Mouse (Mus musculus) heart, embryonic 15.5 days (tissue): ENCODE results near the gene Pdzk1ip1. TPM values are rescaled to one million over a fixed set of nuclear protein-coding genes. Genes with fewer than 3 reads are reported as not detected.

Source experiments
- ATAC-seq: fragments of 200-750 bp; cut with Nextera tagmentation; replicated peaks from 2 replicates; pipeline ENCODE4 v1.8.0; 2017; ENCODE audit warnings: low read depth, moderate TSS enrichment; ENCODE audit not compliant: insufficient number of reproducible peaks, insufficient read depth, low FRiP score
- H3K27ac ChIP-seq: fragments of 300-500 bp; sonication (generic); 2 replicates; pipeline ENCODE4 v1.5.1; 2015; ENCODE audit warnings: mild to moderate bottlenecking, inconsistent platforms
- H3K27me3 ChIP-seq: fragments of 300-500 bp; sonication (generic); 2 replicates; pipeline ENCODE4 v1.6.1; 2015; ENCODE audit warnings: inconsistent platforms
- H3K36me3 ChIP-seq: fragments of 300-500 bp; sonication (generic); 2 replicates; pipeline ENCODE4 v1.6.1; 2015; ENCODE audit warnings: mild to moderate bottlenecking, inconsistent platforms
- H3K4me1 ChIP-seq: fragments of 300-500 bp; sonication (generic); replicated peaks from 2 replicates; pipeline ENCODE4 v1.6.1; 2015; ENCODE audit warnings: inconsistent platforms
- H3K4me2 ChIP-seq: fragments of 300-500 bp; sonication (generic); 2 replicates; pipeline ENCODE4 v1.6.1; 2015; ENCODE audit warnings: inconsistent platforms, mild to moderate bottlenecking, moderate library complexity
- H3K4me3 ChIP-seq: fragments of 300-500 bp; sonication (generic); 2 replicates; pipeline ENCODE4 v1.5.1; 2015; ENCODE audit warnings: mild to moderate bottlenecking, inconsistent platforms
- H3K9ac ChIP-seq: fragments of 300-500 bp; sonication (generic); 2 replicates; pipeline ENCODE4 v1.6.1; 2015; ENCODE audit warnings: mild to moderate bottlenecking, inconsistent platforms
- H3K9me3 ChIP-seq: fragments of 300-500 bp; sonication (generic); replicated peaks from 2 replicates; pipeline ENCODE4 v1.6.1; 2016; ENCODE audit warnings: inconsistent platforms
- WGBS: fragments of 180-500 bp; shearing (Covaris S2); methylation state at CpG from one replicate; pipeline ENCODE4 v1.1.7; 2015; ENCODE audit warnings: mixed read lengths; 5-methylcytosine and 5-hydroxymethylcytosine counted together
- polyA plus RNA-seq: library from polyadenylated mRNA; unstranded; fragments of >200 nt; fragmentation: Nextera tagmentation; extraction: Ambion mirVana; gene quantifications from 2 replicates; pipeline ENCODE4 v1.2.1, GENCODE M21; 2015

Pdzk1ip1 gene
- polyA plus RNA-seq, 1 experiment from 2014 or later, result 3.3 TPM

DNA sequence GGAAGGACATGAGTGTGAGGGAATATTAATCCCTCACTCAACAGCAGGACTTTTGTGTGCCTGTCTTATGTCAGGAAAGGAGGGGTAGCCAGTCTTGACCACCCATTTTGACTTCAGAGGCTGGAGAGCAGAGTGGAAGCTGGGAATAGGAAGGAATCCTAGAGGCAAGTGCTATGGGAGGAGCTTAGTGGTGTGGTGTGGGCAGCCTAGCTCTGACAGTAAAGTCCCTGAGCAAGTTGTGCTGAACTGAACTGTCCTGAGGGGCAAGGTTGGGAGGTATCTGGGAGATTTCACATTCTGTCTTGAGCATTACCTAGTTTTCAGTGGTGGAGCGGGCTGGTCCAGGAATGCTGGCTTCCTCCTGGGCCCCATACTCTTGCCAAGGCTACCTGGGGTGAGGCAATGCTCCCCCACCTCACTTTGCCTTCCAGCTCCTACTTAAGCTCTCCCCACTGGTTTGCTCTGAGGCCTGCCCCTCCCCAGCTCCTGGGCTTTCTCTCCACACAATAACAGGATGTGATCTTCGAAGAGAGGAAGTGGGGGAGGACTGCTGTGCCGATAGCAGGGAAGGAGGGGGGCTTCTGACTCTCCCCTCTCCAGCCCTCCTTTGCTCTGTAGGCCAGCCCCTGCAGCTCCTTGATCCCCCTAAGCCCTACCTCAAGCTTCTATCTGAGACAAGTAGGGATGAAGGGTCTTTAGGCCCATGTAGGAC, 13.1 kb upstream of the Pdzk1ip1 start:
- Histone ChIP-seq H3K27ac (peak overlapping the region; percentile 77), H3K36me3 (no peaks in the 10 kb centered on the region), H3K9me3 (no peaks in the 10 kb centered on the region), H3K9ac (no peak overlapping the region), H3K27me3 (peaks cover 11% of the 10 kb centered on the region), H3K4me1 (peaks cover 9% of the 10 kb centered on the region), H3K4me2 (no peak overlapping the region), H3K4me3 (no peak overlapping the region)
- 33% methylated on average over 3 of the region's 3 CpGs for WGBS
- ATAC-seq, result peak; percentile 71

DNA sequence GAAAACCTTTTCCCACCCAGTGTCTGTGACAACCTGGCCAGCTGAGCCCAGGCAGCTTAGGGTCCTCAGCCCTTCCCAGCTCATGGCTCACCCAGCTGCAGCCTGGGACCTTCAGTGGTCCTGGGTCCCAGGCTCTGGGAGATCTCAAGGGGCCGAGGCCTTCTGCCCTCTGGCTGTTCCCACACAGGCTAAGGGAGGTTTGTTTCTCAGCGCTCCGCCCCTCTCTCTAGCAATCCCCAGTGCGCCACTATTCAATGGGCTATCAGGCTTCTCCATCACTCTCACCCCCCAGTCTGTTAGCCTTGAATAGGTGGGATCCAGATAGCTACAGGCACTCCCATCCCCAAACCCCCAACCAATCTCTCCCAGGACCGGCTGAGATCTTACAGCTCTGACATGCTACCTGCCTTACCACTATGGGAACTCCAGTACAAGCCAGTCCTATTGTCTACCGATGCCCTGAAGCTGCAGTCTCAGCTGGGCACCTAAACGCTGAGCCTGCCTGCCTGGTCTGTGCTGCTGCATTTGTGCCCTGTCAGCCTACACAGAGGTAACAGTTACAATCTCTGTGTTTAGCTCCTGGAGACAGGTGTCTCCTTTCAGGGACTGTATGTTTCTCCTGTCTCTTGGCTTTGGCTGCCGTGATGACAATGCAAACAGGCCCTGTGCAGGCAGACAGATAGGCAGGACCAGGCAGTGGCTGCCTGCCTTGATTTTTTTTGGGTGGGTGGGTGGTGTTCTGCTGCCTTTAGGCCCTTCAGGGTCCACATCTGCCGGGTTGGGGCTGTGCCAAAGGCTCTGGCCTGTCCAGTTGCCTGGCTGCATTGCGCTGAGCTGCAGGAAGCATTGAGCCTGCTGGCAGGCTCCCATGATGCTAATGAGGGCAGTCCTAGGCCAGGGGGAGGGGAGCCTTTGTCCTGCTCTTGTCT, 9.4 kb upstream of the Pdzk1ip1 start:
- peaks cover 9% of the 10 kb centered on the region for H3K4me1 ChIP-seq
- H3K9me3 ChIP-seq, result no peaks in the 10 kb centered on the region
- peak; percentile 51 for ATAC-seq
- no peaks in the 10 kb centered on the region for H3K27me3 ChIP-seq
- no peak overlapping the region for H3K9ac ChIP-seq
- 35% methylated on average over 10 of the region's 10 CpGs for WGBS
- H3K27ac ChIP-seq, result no peak overlapping the region
- no peak overlapping the region for H3K4me2 ChIP-seq
- H3K36me3 ChIP-seq, result no peaks in the 10 kb centered on the region
- no peak overlapping the region for H3K4me3 ChIP-seq

DNA sequence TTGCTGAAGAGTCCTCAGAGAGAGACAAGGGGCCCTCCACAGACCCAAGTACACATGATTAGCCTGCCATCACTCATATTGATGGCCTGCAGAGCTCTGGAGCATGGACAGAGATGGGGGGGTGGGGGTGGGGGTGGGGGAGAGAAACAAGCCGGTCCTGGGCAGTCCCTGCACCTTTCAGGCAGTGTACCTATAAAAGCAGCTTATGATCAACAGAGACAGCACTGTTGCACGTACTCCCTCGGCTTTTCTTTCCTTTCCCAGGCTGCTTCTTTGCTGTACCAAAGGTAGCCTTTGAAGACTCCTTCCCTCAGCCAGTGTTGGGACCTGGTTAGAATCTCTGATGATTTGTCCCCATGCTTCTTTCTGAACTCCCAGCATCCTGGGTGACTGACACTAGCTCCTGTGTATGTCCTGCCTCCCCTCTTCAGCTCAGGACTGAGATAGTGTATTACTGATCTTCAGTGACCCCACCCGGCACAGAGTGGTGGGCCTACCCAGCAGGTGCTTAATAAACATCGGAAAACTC, 8.6 kb upstream of the Pdzk1ip1 start:
- no peak overlapping the region for H3K27ac ChIP-seq
- no peak overlapping the region for H3K4me3 ChIP-seq
- H3K9me3 ChIP-seq, result no peaks in the 10 kb centered on the region
- H3K4me1 ChIP-seq, result peaks cover 9% of the 10 kb centered on the region
- peaks cover 5% of the 10 kb centered on the region for H3K27me3 ChIP-seq
- WGBS, result 27% methylated on average over 5 of the region's 5 CpGs
- H3K36me3 ChIP-seq, result no peaks in the 10 kb centered on the region
- H3K9ac ChIP-seq, result no peak overlapping the region
- ATAC-seq, result no peak
- H3K4me2 ChIP-seq, result no peak overlapping the region

DNA sequence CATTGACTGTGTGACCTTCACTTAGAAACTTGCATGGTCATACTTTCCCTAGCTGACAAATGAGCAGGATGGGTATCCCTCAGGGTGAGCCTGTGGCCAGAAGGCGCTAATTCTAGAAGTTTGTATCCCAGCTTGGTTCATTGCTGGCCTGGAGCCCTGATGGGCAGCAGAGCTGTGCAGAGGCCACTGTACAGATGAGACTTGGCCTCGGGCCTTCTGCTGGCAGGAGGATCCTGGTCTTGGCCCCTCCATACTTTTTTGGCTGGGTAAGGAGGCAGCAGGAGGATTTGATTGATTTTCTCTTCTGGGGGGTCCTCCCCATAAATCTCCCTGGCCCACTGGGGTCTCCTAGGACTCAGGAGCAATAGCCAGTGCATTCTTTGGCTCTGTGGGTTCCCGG, 5.5 kb upstream of the Pdzk1ip1 start:
- ATAC-seq, result no peak
- no peak overlapping the region for H3K9ac ChIP-seq
- no peaks in the 10 kb centered on the region for H3K36me3 ChIP-seq
- H3K9me3 ChIP-seq, result no peaks in the 10 kb centered on the region
- peaks cover 9% of the 10 kb centered on the region for H3K4me1 ChIP-seq
- no peak overlapping the region for H3K4me2 ChIP-seq
- H3K4me3 ChIP-seq, result no peak overlapping the region
- 74% methylated on average over 3 of the region's 3 CpGs for WGBS
- no peak overlapping the region for H3K27ac ChIP-seq
- peaks cover 28% of the 10 kb centered on the region for H3K27me3 ChIP-seq

DNA sequence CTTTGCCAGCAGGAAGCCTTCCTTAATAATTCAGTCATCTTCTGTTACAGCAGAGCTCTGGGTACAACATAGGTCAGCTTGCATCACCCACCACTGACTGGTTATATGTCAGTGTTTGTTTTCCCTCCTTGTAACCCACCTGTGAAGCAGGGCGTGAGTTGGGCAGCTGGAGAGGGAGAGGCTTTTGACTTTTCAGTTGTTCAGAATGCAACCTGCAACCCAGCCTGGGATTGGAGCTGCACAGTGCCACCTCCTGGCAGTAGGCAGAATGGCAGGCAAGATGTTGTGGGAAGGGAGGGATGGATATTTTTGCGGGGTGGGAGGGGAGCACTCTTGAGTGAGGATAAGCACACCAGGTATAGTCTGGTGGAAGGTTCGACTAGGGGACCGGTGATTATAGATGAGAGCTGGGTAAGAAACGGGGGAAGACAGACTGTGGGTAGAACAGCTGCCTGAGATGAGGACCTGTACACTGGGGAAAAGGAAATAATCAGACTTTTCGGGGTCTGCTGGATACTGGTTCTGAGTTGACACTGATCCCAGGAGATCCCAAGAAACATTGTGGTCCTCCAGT, 2.9 kb upstream of the Pdzk1ip1 start:
- no peak overlapping the region for H3K4me2 ChIP-seq
- H3K9ac ChIP-seq, result no peak overlapping the region
- H3K36me3 ChIP-seq, result no peaks in the 10 kb centered on the region
- peaks cover 43% of the 10 kb centered on the region for H3K27me3 ChIP-seq
- peaks cover 6% of the 10 kb centered on the region; the same call in 1 of the 2 replicates for H3K4me1 ChIP-seq
- H3K9me3 ChIP-seq, result no peaks in the 10 kb centered on the region
- 21% methylated on average over 6 of the region's 6 CpGs for WGBS
- ATAC-seq, result no peak; the same call in 1 of the 2 replicates
- H3K27ac ChIP-seq, result no peak overlapping the region
- no peak overlapping the region for H3K4me3 ChIP-seq

DNA sequence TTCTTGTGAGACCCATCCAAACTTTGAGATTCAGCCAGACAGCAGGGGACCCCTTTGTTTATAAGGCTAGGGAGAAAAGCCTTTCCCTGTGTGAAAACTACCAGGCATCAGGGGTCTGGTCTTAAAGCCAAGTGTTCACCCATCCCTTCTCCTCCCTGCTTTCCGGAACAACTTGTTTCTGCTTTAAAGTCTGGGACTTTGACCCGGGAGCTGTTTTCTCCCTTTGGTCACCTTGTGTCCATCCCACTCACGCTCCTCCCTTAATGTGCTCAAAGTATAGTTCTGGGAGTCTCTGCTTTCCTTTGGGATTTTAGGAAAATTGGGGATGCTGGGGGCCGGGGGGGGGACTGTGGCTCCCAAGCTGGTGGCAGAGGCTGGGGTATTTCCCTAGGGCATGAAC, 2.3 kb upstream of the Pdzk1ip1 start:
- 65% methylated on average over 4 of the region's 4 CpGs for WGBS
- peaks cover 6% of the 10 kb centered on the region; the same call in 1 of the 2 replicates for H3K4me1 ChIP-seq
- ATAC-seq, result no peak
- no peaks in the 10 kb centered on the region for H3K36me3 ChIP-seq
- H3K27me3 ChIP-seq, result peaks cover 43% of the 10 kb centered on the region
- no peak overlapping the region for H3K9ac ChIP-seq
- H3K4me2 ChIP-seq, result no peak overlapping the region
- no peaks in the 10 kb centered on the region for H3K9me3 ChIP-seq
- H3K27ac ChIP-seq, result no peak overlapping the region
- no peak overlapping the region for H3K4me3 ChIP-seq

DNA sequence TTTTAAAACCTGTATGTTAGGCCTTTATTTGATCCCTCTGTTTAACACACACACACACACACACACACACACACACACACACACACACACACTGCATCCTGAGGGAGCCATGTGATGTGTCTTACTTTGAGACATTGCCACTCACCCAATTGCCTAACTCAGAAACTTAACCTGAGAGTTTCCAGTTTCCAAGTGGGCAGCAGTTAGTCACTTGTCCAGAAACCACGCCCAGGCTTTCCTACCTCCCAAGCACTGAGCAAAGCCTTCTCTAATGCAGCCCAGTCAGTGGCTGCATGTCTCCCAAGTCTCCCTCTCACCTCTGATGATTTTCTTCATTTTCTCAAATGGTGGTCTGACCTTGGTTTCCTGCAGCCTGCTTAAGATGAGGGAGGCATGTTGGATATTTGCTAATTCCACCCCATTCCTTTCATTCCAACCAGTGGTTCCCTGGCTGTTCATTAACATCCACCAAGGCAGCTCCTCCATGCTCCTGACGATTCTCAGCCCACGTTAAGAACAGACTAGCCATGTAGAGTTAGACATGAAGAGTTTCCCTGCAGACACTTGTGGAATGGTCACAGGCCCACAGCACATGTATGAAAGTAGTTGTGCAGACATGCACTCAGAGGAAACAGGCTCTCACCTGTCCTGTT, 1.6 kb upstream of the Pdzk1ip1 start:
- H3K9me3 ChIP-seq, result no peaks in the 10 kb centered on the region
- no peak overlapping the region for H3K27ac ChIP-seq
- no peak overlapping the region for H3K4me3 ChIP-seq
- peaks cover 43% of the 10 kb centered on the region for H3K27me3 ChIP-seq
- ATAC-seq, result no peak
- H3K9ac ChIP-seq, result no peak overlapping the region
- H3K36me3 ChIP-seq, result no peaks in the 10 kb centered on the region
- H3K4me1 ChIP-seq, result peaks cover 6% of the 10 kb centered on the region; the same call in 1 of the 2 replicates
- H3K4me2 ChIP-seq, result no peak overlapping the region
- 55% methylated on average over 3 of the region's 3 CpGs for WGBS

DNA sequence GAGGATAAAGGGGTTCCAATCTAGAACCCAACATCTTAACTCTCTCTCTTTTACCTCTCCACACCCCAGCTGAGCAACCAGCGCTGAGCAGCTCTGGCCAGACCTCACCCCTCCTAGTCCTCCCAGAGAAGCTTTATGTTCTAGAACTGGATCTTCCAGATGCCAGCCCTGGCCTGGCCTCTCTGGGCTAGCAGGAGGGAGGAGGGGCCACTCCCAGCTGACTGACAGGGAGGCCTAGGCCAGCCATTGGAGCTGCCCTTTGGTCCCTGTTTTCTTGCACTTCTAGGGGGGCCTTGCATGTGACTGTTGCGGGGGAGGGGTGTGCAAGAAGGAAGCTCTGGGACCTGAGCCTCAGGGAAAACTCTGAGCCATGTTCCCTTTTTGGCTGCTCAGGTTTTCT, 2.1 kb downstream of the Pdzk1ip1 start:
- Histone ChIP-seq H3K9me3 (no peaks in the 10 kb centered on the region), H3K4me3 (no peak overlapping the region), H3K36me3 (no peaks in the 10 kb centered on the region), H3K9ac (no peak overlapping the region), H3K4me2 (no peak overlapping the region), H3K27ac (no peak overlapping the region), H3K4me1 (peaks cover 9% of the 10 kb centered on the region), H3K27me3 (peaks cover 50% of the 10 kb centered on the region)
- 55% methylated on average over 2 of the region's 2 CpGs for WGBS
- no peak for ATAC-seq

DNA sequence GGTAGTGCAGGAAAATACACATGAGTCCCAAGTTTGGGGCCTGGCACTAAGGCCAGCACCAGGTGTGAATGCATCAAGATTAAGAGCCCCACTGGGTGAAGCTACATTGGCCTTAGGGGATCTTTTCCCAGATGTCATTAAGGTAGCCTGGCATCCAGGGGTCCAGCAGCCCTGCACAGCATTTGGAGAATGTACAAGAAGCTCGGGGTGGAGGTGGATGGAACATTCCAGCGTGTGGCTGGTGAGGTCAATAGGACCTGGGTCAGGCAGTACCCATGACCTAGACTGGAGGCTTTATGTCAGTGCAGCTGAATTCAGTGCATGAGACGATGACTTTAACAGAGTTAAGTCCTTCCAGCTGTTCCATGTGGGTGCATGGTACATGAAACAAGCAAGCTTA, 3.3 kb downstream of the Pdzk1ip1 start:
- Histone ChIP-seq H3K27me3 (peaks cover 50% of the 10 kb centered on the region), H3K9ac (no peak overlapping the region), H3K27ac (no peak overlapping the region), H3K36me3 (no peaks in the 10 kb centered on the region), H3K4me1 (peaks cover 20% of the 10 kb centered on the region), H3K4me2 (no peak overlapping the region), H3K9me3 (no peaks in the 10 kb centered on the region), H3K4me3 (no peak overlapping the region)
- 71% methylated on average over 3 of the region's 3 CpGs for WGBS
- no peak for ATAC-seq

DNA sequence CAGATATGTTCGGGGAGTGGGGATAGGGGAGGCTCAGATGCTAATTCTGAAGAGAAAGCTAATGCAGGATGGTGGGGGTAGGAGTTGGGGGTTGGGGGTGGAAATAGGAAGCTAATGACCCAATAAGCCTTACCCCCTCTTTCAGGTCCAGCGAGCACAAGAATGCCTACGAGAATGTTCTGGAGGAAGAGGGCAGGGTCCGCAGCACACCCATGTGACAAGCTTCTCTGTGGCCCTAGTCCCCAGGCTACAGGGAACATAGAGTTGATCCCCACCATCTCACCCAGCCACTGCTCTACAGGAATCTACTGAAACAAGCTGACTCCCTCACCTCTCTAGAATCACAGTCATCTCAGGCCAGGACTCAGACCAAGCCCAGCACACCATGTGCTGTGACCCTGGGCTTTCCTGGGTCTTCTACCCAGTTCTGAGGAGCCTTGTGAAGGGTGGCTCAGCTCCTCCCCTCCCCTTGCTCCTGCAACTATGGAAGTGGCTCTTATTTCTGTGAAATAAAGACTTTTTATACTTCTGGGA, 4.9 kb downstream of the Pdzk1ip1 start:
- 76% methylated on average over 4 of the region's 4 CpGs for WGBS
- Histone ChIP-seq H3K36me3 (no peaks in the 10 kb centered on the region), H3K4me2 (no peak overlapping the region), H3K4me1 (peaks cover 24% of the 10 kb centered on the region), H3K4me3 (no peak overlapping the region), H3K9ac (no peak overlapping the region), H3K27ac (no peak overlapping the region), H3K27me3 (peaks cover 44% of the 10 kb centered on the region), H3K9me3 (no peaks in the 10 kb centered on the region)
- ATAC-seq, result no peak

DNA sequence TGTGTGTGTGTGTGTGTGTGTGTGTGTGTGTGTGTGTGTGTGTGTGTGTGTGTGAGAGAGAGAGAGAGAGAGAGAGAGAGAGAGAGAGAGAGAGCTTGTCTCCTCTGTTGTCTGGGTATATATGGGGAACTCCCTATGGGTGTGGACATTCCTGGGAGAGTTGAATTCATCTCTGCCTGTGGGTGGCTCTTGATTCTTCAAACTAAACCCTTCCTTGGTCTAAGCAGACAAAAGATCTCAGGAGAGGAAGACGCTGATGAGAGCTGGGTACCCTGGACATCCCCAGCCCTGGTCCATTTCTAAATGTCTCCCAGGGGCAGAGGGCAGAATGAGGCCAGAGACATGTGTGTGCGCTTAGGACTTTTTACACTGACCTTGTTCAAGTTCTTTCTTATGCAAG, 5.5 kb downstream of the Pdzk1ip1 start:
- Histone ChIP-seq H3K4me1 (peaks cover 18% of the 10 kb centered on the region), H3K27ac (no peak overlapping the region)

More for the DNA sequence above, 5.5 kb downstream of the Pdzk1ip1 start:
- no peak overlapping the region for H3K9ac ChIP-seq
- no peak overlapping the region for H3K4me3 ChIP-seq
- no peak for ATAC-seq
- WGBS, result 83% methylated on average over 2 of the region's 2 CpGs
- no peaks in the 10 kb centered on the region for H3K9me3 ChIP-seq
- no peak overlapping the region for H3K4me2 ChIP-seq
- H3K27me3 ChIP-seq, result peaks cover 37% of the 10 kb centered on the region
- no peaks in the 10 kb centered on the region for H3K36me3 ChIP-seq
